Mouse (Mus musculus) hindbrain, embryonic 10.5 days (tissue): ENCODE measurements around the gene Afap1. TPM values are rescaled to one million over a fixed set of nuclear protein-coding genes. Genes with fewer than 3 reads are reported as not detected.

ENCODE experiments used
- DNase-seq: peaks from one replicate; pipeline ENCODE4 v3.0.0-alpha.2; 2017; ENCODE audit warnings: low spot score
- H3K27ac ChIP-seq: fragments of 300-500 bp; sonication (generic); 2 replicates; pipeline ENCODE4 v1.5.1; 2016; ENCODE audit warnings: mild to moderate bottlenecking, moderate library complexity
- H3K27me3 ChIP-seq: fragments of 300-500 bp; sonication (generic); 2 replicates; pipeline ENCODE4 v1.6.1; 2016; ENCODE audit warnings: mild to moderate bottlenecking; ENCODE audit not compliant: poor library complexity, insufficient read depth, severe bottlenecking
- H3K36me3 ChIP-seq: fragments of 300-500 bp; sonication (generic); 2 replicates; pipeline ENCODE4 v1.6.1; 2016; ENCODE audit warnings: mild to moderate bottlenecking, moderate library complexity
- H3K4me1 ChIP-seq: fragments of 300-500 bp; sonication (generic); replicated peaks from 2 replicates; pipeline ENCODE4 v1.6.1; 2016; ENCODE audit warnings: mild to moderate bottlenecking
- H3K4me3 ChIP-seq: fragments of 300-500 bp; sonication (generic); 2 replicates; pipeline ENCODE4 v1.5.1; 2016; ENCODE audit warnings: mild to moderate bottlenecking, moderate library complexity
- H3K9me3 ChIP-seq: fragments of 300-500 bp; sonication (generic); 2 replicates; pipeline ENCODE4 v1.6.1; 2016; ENCODE audit warnings: mild to moderate bottlenecking, moderate library complexity
- WGBS: fragments of 180-500 bp; shearing (Covaris S2); methylation state at CpG from one replicate; pipeline ENCODE4 v1.1.7; 2016; 5-methylcytosine and 5-hydroxymethylcytosine counted together
- polyA plus RNA-seq: library from polyadenylated mRNA; unstranded; fragments of >200 nt; fragmentation: Nextera tagmentation; extraction: Ambion mirVana; gene quantifications from 2 replicates; pipeline ENCODE4 v1.2.1, GENCODE M21; 2016

Gene Afap1
- polyA plus RNA-seq, 1 experiment from 2014 or later: 56.5 TPM

- no peaks in the 10 kb centered on the region for H3K4me1 ChIP-seq
- 88% methylated on average over 8 of the region's 8 CpGs for WGBS
- H3K36me3 ChIP-seq: peaks cover 22% of the 10 kb centered on the region
- no peak overlapping the region for H3K4me3 ChIP-seq
- H3K27me3 ChIP-seq: no peaks in the 10 kb centered on the region
- no peak for DNase-seq
- no peaks in the 10 kb centered on the region for H3K9me3 ChIP-seq
- H3K27ac ChIP-seq: no peak overlapping the region
These were observed 113.0 kb downstream of the Afap1 start for GRCm38 (mm10) chr5:36006106-36006505.

- H3K27ac ChIP-seq: no peak overlapping the region
- H3K4me3 ChIP-seq: no peak overlapping the region
- H3K4me1 ChIP-seq: no peaks in the 10 kb centered on the region
- H3K9me3 ChIP-seq: no peaks in the 10 kb centered on the region
- H3K27me3 ChIP-seq: no peaks in the 10 kb centered on the region
- H3K36me3 ChIP-seq: peaks cover 17% of the 10 kb centered on the region
- WGBS: 85% methylated on average over 5 of the region's 5 CpGs
- DNase-seq: no peak
These were observed 113.5 kb downstream of the Afap1 start for GRCm38 (mm10) chr5:36006586-36006985.

DNA sequence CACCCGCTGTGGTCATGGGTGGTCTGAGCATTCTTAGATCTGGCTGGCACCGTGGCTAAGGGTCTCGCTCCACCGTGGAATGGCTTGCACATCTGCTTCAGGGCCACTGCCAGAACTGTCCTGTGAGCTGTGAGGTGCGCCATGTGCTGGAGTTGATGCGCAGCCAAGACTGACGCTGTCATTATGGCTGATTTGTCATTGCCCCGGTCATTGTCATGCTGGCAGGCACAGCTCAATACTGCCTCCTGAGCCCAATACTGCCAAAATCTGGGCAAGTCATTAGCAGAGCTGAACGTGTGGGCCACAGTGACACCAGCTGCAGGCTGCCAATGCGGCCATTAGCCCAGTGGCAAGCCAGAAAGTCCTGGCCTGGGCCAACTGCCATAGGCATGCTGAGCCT is 114.5 kb downstream of the Afap1 start:
- Histone ChIP-seq H3K9me3 (no peaks in the 10 kb centered on the region), H3K4me3 (no peak overlapping the region), H3K27ac (no peak overlapping the region), H3K27me3 (no peaks in the 10 kb centered on the region), H3K36me3 (peaks cover 7% of the 10 kb centered on the region), H3K4me1 (no peaks in the 10 kb centered on the region)
- no peak for DNase-seq
- WGBS: 86% methylated on average over 10 of the region's 10 CpGs

DNA sequence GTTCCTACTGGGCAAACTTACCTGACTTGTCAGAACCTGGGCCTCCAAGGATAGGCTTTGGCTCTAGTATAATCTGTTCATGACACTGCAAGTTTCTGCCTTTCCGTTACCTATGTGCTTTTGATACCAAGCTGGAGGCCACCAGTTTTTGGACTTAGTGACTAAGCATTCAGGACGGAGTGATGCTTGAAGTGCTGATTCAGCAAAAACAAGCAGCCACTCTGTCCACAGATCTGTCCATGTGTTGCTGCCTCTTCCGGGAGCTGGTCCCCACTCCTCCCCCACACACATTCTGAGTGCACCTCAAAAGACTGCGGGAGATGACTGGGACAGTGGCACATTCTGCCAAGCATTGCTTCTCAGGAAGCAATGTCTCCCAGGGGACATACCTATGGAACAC is 116.3 kb downstream of the Afap1 start:
- Histone ChIP-seq H3K4me1 (no peaks in the 10 kb centered on the region), H3K27me3 (no peaks in the 10 kb centered on the region), H3K27ac (no peak overlapping the region), H3K9me3 (no peaks in the 10 kb centered on the region), H3K4me3 (no peak overlapping the region), H3K36me3 (no peaks in the 10 kb centered on the region)
- no peak for DNase-seq
- 87% methylated on average over 4 of the region's 4 CpGs for WGBS

DNA sequence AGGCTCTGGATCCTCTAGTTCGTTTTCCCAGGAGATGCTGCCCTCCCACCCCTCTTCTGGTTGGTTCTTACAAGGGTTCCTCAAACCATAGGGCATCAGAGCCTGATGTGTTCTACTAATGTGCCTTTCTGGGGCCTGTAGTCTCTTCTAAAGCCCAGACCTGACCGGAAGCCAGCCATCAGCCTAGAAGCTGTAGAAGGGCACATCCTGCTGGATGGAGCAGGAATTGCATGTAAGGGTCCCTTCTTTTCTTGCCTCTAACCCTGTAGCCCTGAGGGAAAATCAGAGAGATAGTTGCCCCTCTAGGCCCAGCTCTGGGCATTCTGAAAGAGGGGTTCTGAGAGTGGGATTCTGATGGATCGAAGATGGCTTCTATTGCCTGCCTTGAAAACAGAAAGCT is 125.2 kb downstream of the Afap1 start:
- Histone ChIP-seq H3K9me3 (no peaks in the 10 kb centered on the region), H3K27me3 (no peaks in the 10 kb centered on the region), H3K36me3 (0 out of 2 replicates have a peak, but pooled peaks cover 12% of the 10 kb centered on the region), H3K4me1 (peaks cover 13% of the 10 kb centered on the region), H3K4me3 (no peak overlapping the region), H3K27ac (no peak overlapping the region)
- peak; percentile 14 for DNase-seq
- WGBS: 89% methylated on average over 3 of the region's 3 CpGs

DNA sequence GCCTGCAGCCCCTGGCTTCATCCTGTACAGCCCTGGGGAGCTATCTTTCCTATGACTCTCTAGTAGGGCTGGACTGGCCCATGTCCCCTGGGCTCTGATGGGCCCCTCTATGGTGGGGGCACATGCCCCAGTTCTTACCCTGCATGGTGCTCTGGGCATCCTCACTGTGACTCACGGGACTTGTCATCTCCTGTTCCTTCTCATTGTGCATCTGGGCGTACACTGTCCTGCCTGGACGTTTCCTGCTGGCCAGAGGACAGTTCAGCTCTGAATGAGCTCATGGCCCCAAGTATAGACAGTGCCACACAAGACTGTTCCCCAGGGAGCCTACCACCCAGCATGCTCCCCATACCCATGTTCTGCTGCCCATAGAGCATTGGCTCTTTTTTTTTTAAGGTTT is 128.0 kb downstream of the Afap1 start:
- Histone ChIP-seq H3K4me3 (no peak overlapping the region), H3K27ac (no peak overlapping the region), H3K27me3 (no peaks in the 10 kb centered on the region), H3K36me3 (0 out of 2 replicates have a peak, but pooled peaks cover 12% of the 10 kb centered on the region), H3K4me1 (peaks cover 18% of the 10 kb centered on the region), H3K9me3 (no peaks in the 10 kb centered on the region)
- WGBS: 80% methylated on average over 3 of the region's 3 CpGs
- no peak for DNase-seq

GRCm38 (mm10) chr5:36022361-36022760 is 129.2 kb downstream of the Afap1 start:
- H3K27me3 ChIP-seq: no peaks in the 10 kb centered on the region
- H3K4me3 ChIP-seq: no peak overlapping the region
- H3K4me1 ChIP-seq: peaks cover 18% of the 10 kb centered on the region
- 0 out of 2 replicates have a peak, but pooled peaks cover 12% of the 10 kb centered on the region for H3K36me3 ChIP-seq
- H3K9me3 ChIP-seq: no peaks in the 10 kb centered on the region
- DNase-seq: no peak
- peak overlapping the region; percentile 26; the same call in 1 of the 2 replicates for H3K27ac ChIP-seq
- WGBS: 85% methylated on average over 1 of the region's 1 CpGs

DNA sequence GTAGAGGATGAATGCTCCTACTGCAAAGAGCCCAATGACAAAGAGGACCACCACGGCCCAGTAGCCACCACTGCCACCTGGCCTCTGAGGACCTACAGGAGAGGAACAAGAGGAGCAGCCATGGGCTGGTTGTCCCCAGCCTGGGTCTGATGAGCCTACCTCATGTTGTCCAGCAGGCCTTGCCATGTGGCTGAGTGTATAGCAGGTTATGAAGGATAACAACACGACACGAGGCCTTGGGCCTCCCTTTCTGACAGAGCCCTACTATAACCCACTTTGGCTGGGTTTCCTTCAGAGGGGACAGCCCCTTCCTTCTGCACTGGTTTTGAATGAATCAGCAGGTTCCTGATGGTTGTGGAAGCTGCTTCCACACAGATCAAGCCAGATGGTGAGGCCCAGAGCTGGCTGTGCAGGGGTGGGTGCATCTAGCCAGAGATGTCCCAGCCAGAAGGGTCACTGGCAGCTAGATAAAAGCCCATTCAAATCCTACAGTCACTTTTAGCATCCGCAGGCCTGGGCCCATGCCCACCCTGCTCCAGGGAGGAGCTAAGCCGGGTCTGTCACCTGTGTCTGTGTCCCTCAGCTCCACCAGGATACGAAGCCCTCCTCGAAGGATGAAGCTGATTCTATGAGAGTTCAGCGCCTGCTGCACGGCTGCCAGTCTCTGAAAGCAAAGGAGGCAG is 131.0 kb downstream of the Afap1 start:
- Histone ChIP-seq H3K4me1 (peaks cover 18% of the 10 kb centered on the region), H3K36me3 (0 out of 2 replicates have a peak, but pooled peaks cover 2% of the 10 kb centered on the region), H3K9me3 (no peaks in the 10 kb centered on the region), H3K27me3 (no peaks in the 10 kb centered on the region), H3K27ac (no peak overlapping the region; the same call in 1 of the 2 replicates), H3K4me3 (no peak overlapping the region)
- no peak for DNase-seq
- 84% methylated on average over 9 of the region's 9 CpGs for WGBS

- DNase-seq: no peak
- H3K4me3 ChIP-seq: no peak overlapping the region
- H3K4me1 ChIP-seq: peaks cover 18% of the 10 kb centered on the region
- H3K27ac ChIP-seq: no peak overlapping the region
- H3K9me3 ChIP-seq: no peaks in the 10 kb centered on the region
- no peaks in the 10 kb centered on the region for H3K36me3 ChIP-seq
- 84% methylated on average over 4 of the region's 4 CpGs for WGBS
- H3K27me3 ChIP-seq: no peaks in the 10 kb centered on the region
These were observed 132.0 kb downstream of the Afap1 start for GRCm38 (mm10) chr5:36025076-36025475.

DNA sequence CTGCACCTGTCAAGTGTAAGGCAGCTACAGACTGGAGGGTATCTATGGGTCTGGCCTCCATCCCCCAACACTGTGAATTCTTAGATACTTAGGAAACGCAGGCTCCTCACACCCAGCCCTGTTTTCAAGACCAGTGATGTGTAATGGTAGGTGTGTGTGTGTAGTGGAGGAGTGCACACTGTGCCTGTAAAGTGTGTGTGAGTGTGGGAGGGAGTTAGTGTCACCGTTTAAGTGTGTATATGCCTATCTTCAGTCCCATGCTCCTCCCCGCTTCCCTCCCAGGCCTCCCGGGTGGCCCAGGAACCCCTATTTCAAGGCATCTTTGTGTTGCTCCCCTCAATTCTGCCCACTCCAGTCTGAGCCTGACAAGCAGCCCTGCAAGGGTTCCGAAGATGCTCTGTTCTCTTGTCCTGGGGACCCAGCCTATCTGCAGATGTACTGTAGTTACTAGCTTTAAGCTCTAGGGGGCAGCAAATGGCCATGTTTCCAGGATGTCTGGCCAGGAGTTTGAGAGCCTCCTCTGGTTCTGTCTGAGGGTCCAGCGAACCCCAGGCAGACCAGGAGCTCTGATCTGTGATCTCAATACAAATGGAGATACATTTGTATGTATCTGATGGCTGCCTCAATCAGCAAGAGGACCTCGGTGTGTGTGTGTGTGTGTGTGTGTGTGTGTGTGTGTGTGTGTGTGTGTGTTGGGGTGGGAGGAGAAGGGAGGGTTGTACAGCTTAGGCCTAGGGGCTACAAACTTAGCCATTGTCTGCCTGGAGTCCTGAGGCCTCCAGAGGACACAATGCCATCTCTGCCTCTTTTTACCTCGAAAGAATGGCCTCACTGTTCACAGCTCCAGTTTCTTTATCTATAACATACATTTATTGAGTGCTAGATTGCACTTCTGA is 140.7 kb downstream of the Afap1 start:
- H3K27me3 ChIP-seq: 0 out of 2 replicates have a peak, but pooled peaks cover 5% of the 10 kb centered on the region
- peak; percentile 69 for DNase-seq
- no peak overlapping the region for H3K4me3 ChIP-seq
- no peak overlapping the region for H3K27ac ChIP-seq
- peaks cover 9% of the 10 kb centered on the region; the same call in 1 of the 2 replicates for H3K4me1 ChIP-seq
- WGBS: 45% methylated on average over 8 of the region's 8 CpGs
- H3K9me3 ChIP-seq: no peaks in the 10 kb centered on the region
- H3K36me3 ChIP-seq: no peaks in the 10 kb centered on the region

GRCm38 (mm10) chr5:36039596-36039995 is 146.5 kb downstream of the Afap1 start:
- H3K27ac ChIP-seq: no peak overlapping the region
- H3K4me1 ChIP-seq: peaks cover 20% of the 10 kb centered on the region
- no peaks in the 10 kb centered on the region for H3K27me3 ChIP-seq
- no peak overlapping the region for H3K4me3 ChIP-seq
- no peaks in the 10 kb centered on the region for H3K9me3 ChIP-seq
- WGBS: 97% methylated on average over 5 of the region's 5 CpGs
- DNase-seq: no peak
- H3K36me3 ChIP-seq: no peaks in the 10 kb centered on the region

GRCm38 (mm10) chr5:36040398-36041235 is 147.5 kb downstream of the Afap1 start:
- 79% methylated on average over 13 of the region's 13 CpGs for WGBS
- Histone ChIP-seq H3K27me3 (no peaks in the 10 kb centered on the region), H3K4me3 (no peak overlapping the region), H3K36me3 (no peaks in the 10 kb centered on the region), H3K4me1 (peaks cover 20% of the 10 kb centered on the region), H3K27ac (peak overlapping the region; percentile 62; the same call in 1 of the 2 replicates), H3K9me3 (no peaks in the 10 kb centered on the region)
- no peak for DNase-seq
